In genomic region chr2:34989749-34990148, GRCm38 (mm10) we compare ENCODE assay signal across 25 mouse cellular contexts.
"Had no signal": no experiment of that assay in that cellular context is flagged by ENCODE, and none has a peak within 500 bp of the region (broad histone marks: within the 10 kb centered on the region; RNA-seq: fewer than 3 reads in every experiment).

No protein-coding gene starts in this region.

- H3K36me3 ChIP-seq: heart, embryonic 10.5 days; heart, embryonic 12.5 days; hindbrain, embryonic 10.5 days; hindbrain, embryonic 12.5 days; kidney, embryonic 15.5 days; limb, embryonic 13.5 days; limb, embryonic 15.5 days; liver, embryonic 12.5 days had no signal

- H3K27me3 ChIP-seq: hindbrain, embryonic 12.5 days; kidney, embryonic 15.5 days; limb, embryonic 15.5 days had no signal

- ATAC-seq: hindbrain, embryonic 16.5 days; inflammation-experienced regulatory T-cells, adult 6 months; liver, embryonic 12.5 days had no signal

- DNase-seq: gastrocnemius, adult 2 months; gastrocnemius, postnatal 10 days; gastrocnemius, postnatal 25 days; heart, adult 18-20 months; heart, postnatal 10 days; heart, postnatal 4 days; kidney, adult 11 months; kidney, adult 2 months; kidney, adult 9 months; kidney, postnatal 10 days; kidney, postnatal 36 days; layer of hippocampus, adult 9-11 months; layer of hippocampus, postnatal 36 days; left cerebral cortex, postnatal 4 days had no signal

- H3K4me2 ChIP-seq: heart, embryonic 12.5 days; hindbrain, embryonic 12.5 days; hindbrain, embryonic 14.5 days; kidney, embryonic 15.5 days; limb, embryonic 13.5 days; limb, embryonic 15.5 days; liver, embryonic 12.5 days had no signal

- H3K27ac ChIP-seq: gastrocnemius, adult 2 months; heart, embryonic 10.5 days; hindbrain, embryonic 10.5 days; hindbrain, embryonic 12.5 days; hindbrain, embryonic 14.5 days; limb, embryonic 13.5 days; limb, embryonic 15.5 days; liver, embryonic 12.5 days had no signal

- H3K4me3 ChIP-seq: gastrocnemius, adult 2 months; heart, embryonic 10.5 days; heart, embryonic 12.5 days; hindbrain, embryonic 10.5 days; hindbrain, embryonic 12.5 days; kidney, embryonic 15.5 days; limb, embryonic 13.5 days; limb, embryonic 15.5 days; liver, embryonic 12.5 days had no signal

- H3K9ac ChIP-seq: heart, embryonic 12.5 days; hindbrain, embryonic 12.5 days; hindbrain, embryonic 14.5 days; kidney, embryonic 15.5 days; limb, embryonic 13.5 days; limb, embryonic 15.5 days; liver, embryonic 12.5 days had no signal

- H3K9me3 ChIP-seq: heart, embryonic 10.5 days; heart, embryonic 12.5 days; hindbrain, embryonic 10.5 days; hindbrain, embryonic 12.5 days; kidney, embryonic 15.5 days; limb, embryonic 13.5 days; limb, embryonic 15.5 days; liver, embryonic 12.5 days had no signal

- H3K4me1 ChIP-seq: heart, embryonic 10.5 days; heart, embryonic 12.5 days; liver, embryonic 12.5 days had no signal
